Mouse (Mus musculus) adrenal gland, adult (tissue): ENCODE data around the gene Gm8113.
"Not testable (repeated sequence)": the region's sequence is repeated elsewhere in the genome, so short reads cannot be mapped to it uniquely, and the experiment has no call there.

Experiments
- DNase-seq, 2 experiments: peaks; one replicate each; pipeline ENCODE4 v3.0.0; 2022 to 2023; ENCODE audit warnings: low spot score in 1 of 2; ENCODE audit not compliant: inconsistent age in 2 of 2

Gm8113 gene

GRCm38 (mm10) chr14:43924688-43925403, at the start of gene Gm8113:
Gene Gm8113, plus strand, starts transcription at chr14:43925390.
- peak; percentile 35 to 80 for DNase-seq

DNA sequence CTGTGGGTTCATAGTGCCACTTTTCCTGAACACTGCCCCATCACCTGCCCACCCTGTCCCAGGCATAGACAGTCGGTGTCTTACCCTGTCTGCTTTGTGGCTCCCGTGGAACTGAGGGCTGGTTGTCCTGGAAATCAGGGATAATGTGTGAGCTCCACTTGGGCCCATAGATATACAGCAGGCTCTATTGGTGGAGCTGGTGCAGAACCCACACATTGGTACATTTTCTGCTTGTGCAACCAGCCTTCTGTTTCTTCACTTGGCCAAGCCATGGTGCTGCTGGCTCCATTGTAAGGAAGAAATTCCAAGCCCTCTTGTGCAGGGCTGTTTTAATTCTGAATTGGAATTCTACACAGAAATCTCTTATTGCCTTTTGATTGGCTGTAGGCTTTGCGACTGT, 49.8 kb upstream of the Gm8113 start, which contains the start of gene Ear1:
Gene Ear1, minus strand, starts transcription at position 101 of the 400 bp plus-strand sequence.
- DNase-seq, result not testable (repeated sequence)

GRCm38 (mm10) chr14:43877789-43878188, 47.4 kb upstream of the Gm8113 start:
- not testable (repeated sequence) for DNase-seq

- not testable (repeated sequence) for DNase-seq
Measured at GRCm38 (mm10) chr14:43879966-43880545, 45.1 kb upstream of the Gm8113 start.

- DNase-seq, result not testable (repeated sequence)
Measured at GRCm38 (mm10) chr14:43886235-43886634, 39.0 kb upstream of the Gm8113 start.

DNA sequence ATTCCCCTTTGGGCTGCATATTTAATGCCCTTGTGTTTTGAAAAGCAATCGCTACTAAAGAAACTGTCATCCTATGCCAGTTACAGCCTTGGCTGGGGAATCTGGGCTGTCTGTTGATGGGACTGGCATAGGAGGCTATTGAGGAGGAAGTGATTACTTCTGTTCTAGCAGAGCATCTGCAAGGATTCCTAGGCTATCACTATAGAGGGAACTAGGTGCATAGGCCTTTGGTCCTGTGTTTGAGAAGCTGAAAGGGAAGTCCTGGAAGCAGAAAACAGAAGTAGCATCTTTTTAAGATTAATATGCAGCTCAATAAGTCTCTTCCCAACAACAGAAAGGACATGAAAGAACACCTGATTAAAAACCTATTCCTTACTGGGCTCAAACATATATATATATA, 33.9 kb upstream of the Gm8113 start:
- DNase-seq, result not testable (repeated sequence)

DNA sequence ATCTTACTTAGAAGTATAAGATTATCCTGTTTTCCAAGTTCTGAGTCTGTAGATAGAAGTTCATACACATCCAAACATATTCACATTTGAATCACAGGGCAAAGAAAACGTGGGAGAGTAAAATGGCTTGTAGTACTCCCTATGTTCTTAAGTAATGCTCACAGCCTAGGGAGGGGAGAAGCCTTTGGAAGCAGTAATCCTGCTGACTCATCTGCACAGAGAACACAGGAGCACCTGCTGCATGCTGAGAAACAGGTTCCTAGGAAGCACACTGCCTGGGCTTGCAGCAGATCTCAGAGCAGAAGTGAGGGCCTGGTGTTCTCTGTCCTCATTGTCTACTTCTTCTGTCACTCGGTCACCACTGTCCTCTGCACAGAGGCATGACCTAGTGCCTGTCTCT, 29.8 kb upstream of the Gm8113 start:
- not testable (repeated sequence) for DNase-seq

DNA sequence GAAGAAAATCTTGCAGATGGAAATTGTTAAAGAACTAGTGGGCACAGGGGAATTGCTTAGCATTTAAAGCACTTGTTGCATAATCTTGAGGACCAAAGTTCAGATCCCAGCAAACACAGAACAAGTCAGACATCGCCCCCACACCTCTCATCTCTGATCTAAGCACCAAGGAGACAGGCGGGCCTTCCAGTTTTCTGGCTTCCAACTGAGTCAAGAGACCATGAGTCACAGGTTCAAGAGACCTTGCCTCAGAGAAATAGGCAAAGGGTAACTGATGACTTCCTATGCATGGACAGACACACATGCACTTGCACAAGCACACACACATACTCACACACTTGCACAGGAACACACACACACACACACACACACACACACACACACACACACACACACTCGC, 26.6 kb upstream of the Gm8113 start:
- not testable (repeated sequence) for DNase-seq

GRCm38 (mm10) chr14:43918214-43918613, 7.0 kb upstream of the Gm8113 start:
- peak; percentile 5 to 37 for DNase-seq

DNA sequence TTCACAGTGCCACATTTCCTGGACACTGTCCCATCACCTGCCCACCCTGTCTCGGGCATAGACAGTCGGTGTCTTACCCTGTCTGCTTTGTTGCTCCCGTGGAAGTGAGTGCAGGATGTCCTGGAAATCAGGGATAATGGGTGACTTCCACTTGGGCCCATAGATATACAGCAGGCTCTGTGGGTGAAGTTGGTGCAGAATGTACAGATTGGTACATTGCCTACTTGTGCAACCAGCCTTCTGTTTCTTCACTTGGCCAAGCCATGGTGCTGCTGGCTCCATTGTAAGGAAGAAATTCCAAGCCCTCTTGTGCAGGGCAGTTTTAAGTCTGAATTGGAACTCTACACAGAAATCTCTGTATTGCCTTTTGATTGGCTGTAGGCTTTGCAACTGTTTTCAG, 1.7 kb upstream of the Gm8113 start, which contains the start of gene Ear10:
Gene Ear10, minus strand, starts transcription at position 101 of the 400 bp plus-strand sequence.
- not testable (repeated sequence) for DNase-seq

DNA sequence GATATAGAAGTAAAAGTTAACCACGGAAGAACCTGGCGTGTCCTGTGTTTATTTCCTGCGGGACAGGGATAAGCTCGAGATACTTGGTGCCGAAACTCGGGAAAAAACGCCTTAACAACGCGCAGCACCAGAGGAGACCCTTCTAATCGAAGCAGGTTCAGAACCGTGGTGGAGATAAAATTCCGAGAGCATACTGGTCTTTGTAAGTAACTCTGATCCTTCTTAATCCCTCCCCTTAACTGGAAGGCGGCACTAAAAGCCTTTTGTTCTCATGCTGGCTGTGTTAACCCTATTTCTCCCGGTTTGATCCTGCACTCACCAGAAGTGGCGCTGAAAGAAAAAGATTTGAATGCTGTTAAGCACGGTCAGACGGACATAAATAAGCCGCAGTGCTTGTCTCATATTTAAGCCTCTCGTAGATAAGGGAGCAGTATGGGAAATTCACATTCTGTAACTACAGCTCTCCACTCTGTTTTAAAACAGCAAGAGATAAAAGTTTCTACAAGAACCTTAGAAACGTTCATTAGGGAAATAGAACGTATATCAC, 287 bp downstream of the Gm8113 start:
- not testable (repeated sequence) for DNase-seq

DNA sequence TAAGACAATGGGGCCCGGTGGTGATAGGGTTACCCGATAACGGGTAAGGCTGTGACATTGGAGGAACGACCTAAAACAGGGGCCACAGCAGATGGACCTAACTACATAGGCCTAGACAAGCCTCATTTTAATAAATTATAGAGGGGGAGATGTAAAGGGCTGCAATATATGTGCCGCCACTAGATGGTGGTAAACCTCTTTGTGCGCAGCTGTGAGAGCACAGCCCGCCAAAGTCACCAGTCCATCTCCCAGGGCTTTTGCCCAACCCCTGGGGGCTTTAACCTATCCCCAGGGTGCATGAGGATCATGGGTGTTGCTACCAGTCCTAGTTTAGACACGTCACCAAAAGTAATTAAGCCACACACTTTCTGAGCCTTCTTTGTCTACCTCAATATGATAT, 7.8 kb downstream of the Gm8113 start:
- DNase-seq, result peak; percentile 9 to 70

DNA sequence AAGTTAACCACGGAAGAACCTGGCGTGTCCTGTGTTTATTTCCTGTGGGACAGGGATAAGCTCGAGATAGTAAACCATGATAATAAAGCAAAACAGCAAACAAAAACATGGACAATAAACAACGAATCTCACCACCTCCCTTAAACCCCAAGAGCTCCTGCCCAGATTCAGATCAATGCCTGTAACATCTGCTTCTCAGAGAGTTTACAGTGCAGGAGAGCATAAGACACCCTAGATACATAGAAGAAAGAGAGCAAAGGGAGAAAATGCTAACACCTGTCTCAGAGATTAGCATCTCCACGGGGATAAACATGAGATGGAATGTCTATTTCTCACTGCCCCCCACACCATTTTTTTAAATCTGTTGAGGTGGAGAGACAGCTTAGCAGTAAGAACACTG, 8.2 kb downstream of the Gm8113 start:
- not testable (repeated sequence) for DNase-seq

DNA sequence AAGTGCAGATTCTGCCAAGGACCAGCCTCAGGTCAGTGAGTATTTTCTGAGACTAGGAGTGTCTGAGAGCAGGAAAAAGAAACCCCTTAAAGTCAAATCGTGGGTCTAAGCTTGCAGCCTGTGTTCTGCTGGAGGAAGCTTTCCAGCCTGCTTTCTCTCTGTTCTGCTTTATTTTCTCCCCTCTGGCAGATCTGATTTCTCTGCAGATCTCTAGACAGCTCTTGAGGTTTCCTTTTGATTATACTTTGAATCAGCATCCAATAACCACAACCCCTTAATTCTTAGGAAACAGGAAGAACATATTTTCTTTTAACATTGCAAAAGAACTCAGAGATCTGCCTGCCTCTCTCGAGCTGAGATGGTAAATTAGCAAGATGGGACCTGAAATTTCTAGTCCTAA, 28.2 kb downstream of the Gm8113 start:
- not testable (repeated sequence) for DNase-seq

DNA sequence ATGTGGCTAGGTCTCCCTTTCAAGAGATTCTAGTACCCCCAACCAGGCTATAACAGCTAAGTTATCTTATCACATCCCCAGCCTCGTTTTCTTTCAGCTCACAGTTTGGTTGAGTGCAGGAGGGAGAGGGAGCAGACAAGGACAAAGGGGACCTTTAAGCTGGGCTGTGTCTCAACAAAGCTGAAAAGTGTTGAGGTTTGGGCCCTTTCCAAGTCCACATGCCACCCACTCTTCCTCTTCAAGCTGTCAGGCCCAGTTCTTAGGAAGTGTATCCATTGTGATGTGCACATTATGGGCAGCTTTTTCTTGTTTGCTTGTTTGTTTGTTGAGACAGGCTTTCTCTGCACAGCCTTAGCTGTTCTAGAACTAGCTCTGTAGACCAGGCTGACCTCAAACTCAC, 29.9 kb downstream of the Gm8113 start:
- DNase-seq, result not testable (repeated sequence)

- DNase-seq, result not testable (repeated sequence)
Measured at GRCm38 (mm10) chr14:43956769-43957168, 31.6 kb downstream of the Gm8113 start, which contains the start of gene Ang5. Gene Ang5, plus strand, starts transcription at chr14:43957069.
